In genomic region chr8:106044151-106044550, GRCm38 (mm10) we compare ENCODE assay signal across 15 mouse cellular contexts. TPM values are rescaled to one million over a fixed set of nuclear protein-coding genes. Genes with fewer than 3 reads are reported as not detected.
DNase-seq lines count a peak whose midpoint lies in the region; ATAC-seq and TF ChIP-seq lines count a peak whose summit lies in the region.
"Had no signal": no experiment of that assay in that cellular context is flagged by ENCODE, and none has a peak within 500 bp of the region (broad histone marks: within the 10 kb centered on the region; RNA-seq: fewer than 3 reads in every experiment).

No protein-coding gene starts in this region.

- peak; percentile 54 for DNase-seq in kidney, postnatal 0 days (ENCODE audit: low spot score)
- no peak for DNase-seq in kidney, adult 11 months
- DNase-seq in CH12.LX (ENCODE audit: extremely low read depth), result no peak
- no peak for DNase-seq in embryonic facial prominence, embryonic 11.5 days (ENCODE audit: low spot score)
- peak; percentile 33 for DNase-seq in heart, postnatal 25 days (ENCODE audit: low spot score)
- no peak for DNase-seq in right cerebral cortex, adult 18-20 months
- DNase-seq in layer of hippocampus, postnatal 36 days, result no peak
- DNase-seq: cerebellum, adult 9-10 months; lung, embryonic 14.5 days had no signal

- no peak for TF ChIP-seq POLR2A in CH12.LX (IDR thresholded peaks at IDR 0.05; ENCODE audit: low read depth, low read length)

- no peak overlapping the region for H3K27ac ChIP-seq in kidney, postnatal 0 days
- H3K27ac ChIP-seq in CH12.LX (ENCODE audit: insufficient read depth, low read depth), result peak overlapping the region; percentile 11; the same call in 1 of the 2 replicates
- no peak overlapping the region for H3K27ac ChIP-seq in embryonic facial prominence, embryonic 11.5 days (replicated peaks; ENCODE audit: low read depth, low read length)
- H3K27ac ChIP-seq: hindbrain, embryonic 12.5 days; neural tube, embryonic 12.5 days had no signal

- H3K36me3 ChIP-seq in kidney, postnatal 0 days (ENCODE audit: insufficient read depth, low read length), result no peaks in the 10 kb centered on the region
- H3K36me3 ChIP-seq in CH12.LX (replicated peaks in 1 of 2; ENCODE audit: control insufficient read depth in 1 of 2, insufficient read depth in 1 of 2, low read length in 1 of 2), result peaks cover 33 to 70% of the 10 kb centered on the region in 2 experiments
- H3K36me3 ChIP-seq in embryonic facial prominence, embryonic 11.5 days (replicated peaks; ENCODE audit: control insufficient read depth, insufficient read depth, low read depth, low read length), result no peaks in the 10 kb centered on the region

- H3K9me3 ChIP-seq in kidney, postnatal 0 days (replicated peaks; ENCODE audit: low read length), result no peaks in the 10 kb centered on the region
- no peaks in the 10 kb centered on the region for H3K9me3 ChIP-seq in CH12.LX (replicated peaks; ENCODE audit: low read length)
- H3K9me3 ChIP-seq in embryonic facial prominence, embryonic 11.5 days (replicated peaks; ENCODE audit: control insufficient read depth, low read length), result no peaks in the 10 kb centered on the region
- H3K9me3 ChIP-seq: hindbrain, embryonic 12.5 days; neural tube, embryonic 12.5 days had no signal

- no peak for TF ChIP-seq CTCF in kidney, postnatal 0 days (IDR thresholded peaks at IDR 0.05; ENCODE audit: low read depth)
- TF ChIP-seq CTCF in CH12.LX (conservative IDR thresholded peaks at IDR 0.05 in 1 of 2, IDR thresholded peaks at IDR 0.05 in 1 of 2; ENCODE audit: low read depth in 2 of 2, low read length in 2 of 2), result no peak

- H3K79me2 ChIP-seq in CH12.LX (replicated peaks; ENCODE audit: control insufficient read depth, extremely low read depth, insufficient read depth, poor library complexity, severe bottlenecking), result 0 out of 2 replicates have a peak, but pooled peaks cover under 1% of the 10 kb centered on the region

- in situ Hi-C loops in CH12.LX (cut with MboI; ENCODE audit: low pct_ligation_motif_present, low pct_unique_long_range_greater_than_20kb, low sequenced_read_pairs), result loop anchor here (25.0 kb wide), 1 partner anchor 332 kb away; the partner anchor contains the start of genes 4933405L10Rik, Acd, Enkd1 and Pard6a

- no peaks in the 10 kb centered on the region for H3K4me1 ChIP-seq in kidney, postnatal 0 days (replicated peaks; ENCODE audit: insufficient read depth, low read length)
- H3K4me1 ChIP-seq in CH12.LX (ENCODE audit: control insufficient read depth in 1 of 2, insufficient read depth in 2 of 2), result peaks cover 26 to 80% of the 10 kb centered on the region in 2 experiments
- no peaks in the 10 kb centered on the region for H3K4me1 ChIP-seq in embryonic facial prominence, embryonic 11.5 days (ENCODE audit: control insufficient read depth, insufficient read depth, low read length)

- dilution Hi-C loops in CH12.LX (cut with MboI; ENCODE audit: extremely low pct_ligation_motif_present, extremely low pct_unique_long_range_greater_than_20kb, low sequenced_read_pairs), result no loop called here

- H3K9ac ChIP-seq in kidney, postnatal 0 days (ENCODE audit: low read depth, low read length), result no peak overlapping the region
- H3K9ac ChIP-seq in CH12.LX (ENCODE audit: insufficient read depth, low read depth), result no peak overlapping the region
- no peak overlapping the region for H3K9ac ChIP-seq in embryonic facial prominence, embryonic 11.5 days (replicated peaks; ENCODE audit: low read length)
- H3K9ac ChIP-seq: hindbrain, embryonic 12.5 days; lung, embryonic 14.5 days; neural tube, embryonic 12.5 days had no signal

- no peak overlapping the region for H3K4me2 ChIP-seq in kidney, postnatal 0 days (ENCODE audit: low read length)
- H3K4me2 ChIP-seq in CH12.LX (ENCODE audit: insufficient read depth, low read depth, poor library complexity, severe bottlenecking), result no peak overlapping the region
- H3K4me2 ChIP-seq in embryonic facial prominence, embryonic 11.5 days (ENCODE audit: low read depth, low read length), result no peak overlapping the region
- H3K4me2 ChIP-seq: hindbrain, embryonic 12.5 days; lung, embryonic 14.5 days; neural tube, embryonic 12.5 days had no signal

- intact Hi-C loops in heart, postnatal 25 days (cut with DNase I), result no loop called here

- 33% methylated on average over 3 of the region's 3 CpGs for WGBS in kidney, postnatal 0 days
- WGBS in embryonic facial prominence, embryonic 11.5 days, result 82% methylated on average over 3 of the region's 3 CpGs

- ATAC-seq in kidney, postnatal 0 days (replicated peaks; ENCODE audit: low FRiP score, low read depth), result peak; percentile 63
- ATAC-seq in embryonic facial prominence, embryonic 11.5 days (replicated peaks; ENCODE audit: insufficient number of reproducible peaks, low FRiP score, low TSS enrichment, low read depth), result 0 out of 2 replicates have a peak, but pooled peaks have one; percentile 70
- no peak for ATAC-seq in megakaryocyte progenitor cell, adult 5-6 weeks (replicated peaks; ENCODE audit: poor library complexity)
- ATAC-seq: forebrain, embryonic 14.5 days had no signal

- TF ChIP-seq EP300 in CH12.LX (IDR thresholded peaks at IDR 0.05; ENCODE audit: low read length), result no peak

- no peak overlapping the region for H3K4me3 ChIP-seq in kidney, postnatal 0 days (replicated peaks; ENCODE audit: low read depth, low read length)
- no peak overlapping the region for H3K4me3 ChIP-seq in CH12.LX (replicated peaks in 1 of 3; ENCODE audit: low read depth in 2 of 3, low read length in 2 of 3, poor library complexity in 1 of 3)
- H3K4me3 ChIP-seq in embryonic facial prominence, embryonic 11.5 days (ENCODE audit: low read depth, low read length), result no peak overlapping the region
- H3K4me3 ChIP-seq: hindbrain, embryonic 12.5 days; neural tube, embryonic 12.5 days had no signal

- no peak for TF ChIP-seq RAD21 in CH12.LX (IDR thresholded peaks at IDR 0.05; ENCODE audit: low read depth, low read length)

- H3K27me3 ChIP-seq in kidney, postnatal 0 days (ENCODE audit: insufficient read depth, low read length), result no peaks in the 10 kb centered on the region
- H3K27me3 ChIP-seq in CH12.LX (replicated peaks), result no peaks in the 10 kb centered on the region
- H3K27me3 ChIP-seq in embryonic facial prominence, embryonic 11.5 days (ENCODE audit: control insufficient read depth, insufficient read depth, low read length), result no peaks in the 10 kb centered on the region
- H3K27me3 ChIP-seq: hindbrain, embryonic 12.5 days; neural tube, embryonic 12.5 days had no signal

TF ChIP-seq in CH12.LX, 34 proteins besides CTCF, POLR2A, EP300 and RAD21 (continues in another document):
- TF ChIP-seq BHLHE40 (IDR thresholded peaks at IDR 0.05; ENCODE audit: low read depth, low read length) (peak; percentile 44), MXI1 (IDR thresholded peaks at IDR 0.05; ENCODE audit: low read depth, low read length) (no peak), TCF12 (IDR thresholded peaks at IDR 0.05; ENCODE audit: low read depth, low read length) (no peak), UBTF (IDR thresholded peaks at IDR 0.05; ENCODE audit: low read depth, low read length) (no peak), PAX5 (IDR thresholded peaks at IDR 0.05; ENCODE audit: low read length) (no peak), USF2 (conservative IDR thresholded peaks at IDR 0.05; ENCODE audit: low read depth, low read length) (no peak), CHD2 (IDR thresholded peaks at IDR 0.05; ENCODE audit: low read length) (no peak), ZMIZ1 (IDR thresholded peaks at IDR 0.05; ENCODE audit: low read depth, low read length) (no peak), CHD1 (IDR thresholded peaks at IDR 0.05; ENCODE audit: low read depth, low read length) (no peak)

RNA-seq across cellular contexts. Expression of gene Nfatc3, which starts 14.5 kb away (rescaled TPM):
- 3.8 and 3.9 TPM in 2 replicates for polyA plus RNA-seq in kidney, postnatal 0 days (2015; fragmentation: Nextera tagmentation; extraction: Ambion mirVana)
- 25.5 and 29.0 TPM in 2 replicates for total RNA-seq in CH12.LX (2012; rRNA removed)
- 32.9 and 37.8 TPM in 2 replicates for total RNA-seq in CH12.LX (2014; rRNA removed)
- 73.5 and 96.3 TPM in 2 replicates for polyA plus RNA-seq in CH12.LX (2012; ENCODE audit: insufficient read length, low read depth)
- 5.1 and 5.4 TPM in 2 replicates for polyA plus RNA-seq in embryonic facial prominence, embryonic 11.5 days (2014; fragmentation: Nextera tagmentation; extraction: Ambion mirVana)
- total RNA-seq in heart, postnatal 25 days (2021), result 10 to 100 TPM; 19.3 to 21.7 TPM
- 112 and 126 TPM in 2 replicates for total RNA-seq in megakaryocyte progenitor cell, adult 5-6 weeks (2015)
- total RNA-seq in megakaryocyte progenitor cell, adult 5-6 weeks (2017), result 25.2 and 32.7 TPM in 2 replicates
- total RNA-seq in layer of hippocampus, postnatal 36 days (2021), result 10 to 100 TPM; 11.1 to 11.9 TPM

RNA-seq across cellular contexts. Expression of gene Ddx28, which starts 32.5 kb away (rescaled TPM):
- 16.1 and 16.9 TPM in 2 replicates for polyA plus RNA-seq in kidney, postnatal 0 days (2015; fragmentation: Nextera tagmentation; extraction: Ambion mirVana)
- total RNA-seq in CH12.LX (2012; rRNA removed), result 19.8 and 23.3 TPM in 2 replicates
- total RNA-seq in CH12.LX (2014; rRNA removed), result 21.6 and 21.8 TPM in 2 replicates
- polyA plus RNA-seq in CH12.LX (2012; ENCODE audit: insufficient read length, low read depth), result 15.5 and 16.3 TPM in 2 replicates
- polyA plus RNA-seq in embryonic facial prominence, embryonic 11.5 days (2014; fragmentation: Nextera tagmentation; extraction: Ambion mirVana), result 18.7 and 20.5 TPM in 2 replicates
- total RNA-seq in heart, postnatal 25 days (2021), result 10 to 100 TPM; 10.1 to 10.3 TPM
- total RNA-seq in megakaryocyte progenitor cell, adult 5-6 weeks (2015), result 8.6 and 12.0 TPM in 2 replicates
- 18.2 and 20.8 TPM in 2 replicates for total RNA-seq in megakaryocyte progenitor cell, adult 5-6 weeks (2017)
- total RNA-seq in layer of hippocampus, postnatal 36 days (2021), result 10 to 100 TPM; 11.5 to 14.6 TPM

RNA-seq across cellular contexts. Expression of gene Dpep2nb, which starts 38.4 kb away (rescaled TPM):
- polyA plus RNA-seq in kidney, postnatal 0 days (2015; fragmentation: Nextera tagmentation; extraction: Ambion mirVana), result not detected in 2 replicates
- not detected in 2 replicates for total RNA-seq in CH12.LX (2012; rRNA removed)
- not detected in 2 replicates for total RNA-seq in CH12.LX (2014; rRNA removed)
- not detected in 2 replicates for polyA plus RNA-seq in CH12.LX (2012; ENCODE audit: insufficient read length, low read depth)
- polyA plus RNA-seq in embryonic facial prominence, embryonic 11.5 days (2014; fragmentation: Nextera tagmentation; extraction: Ambion mirVana), result not detected in 2 replicates
- total RNA-seq in heart, postnatal 25 days (2021), result not detected
- total RNA-seq in megakaryocyte progenitor cell, adult 5-6 weeks (2015), result not detected in 2 replicates
- not detected in 2 replicates for total RNA-seq in megakaryocyte progenitor cell, adult 5-6 weeks (2017)
- total RNA-seq in layer of hippocampus, postnatal 36 days (2021), result under 1 TPM in 1 of 2 experiments, not detected in 1; 0.32 TPM
- total RNA-seq: adrenal gland, adult 18-20 months; layer of hippocampus, postnatal 25 days had no signal
- polyA plus RNA-seq: forebrain, embryonic 14.5 days; hindbrain, embryonic 12.5 days; lung, embryonic 14.5 days; neural tube, embryonic 12.5 days had no signal

RNA-seq across cellular contexts. Expression of gene Dus2, which starts 53.0 kb away (rescaled TPM):
- 11.7 and 15.5 TPM in 2 replicates for polyA plus RNA-seq in kidney, postnatal 0 days (2015; fragmentation: Nextera tagmentation; extraction: Ambion mirVana)
- total RNA-seq in CH12.LX (2012; rRNA removed) (20.9 and 23.2 TPM in 2 replicates), CH12.LX (2014; rRNA removed) (20.7 and 23.6 TPM in 2 replicates)
- polyA plus RNA-seq in CH12.LX (2012; ENCODE audit: insufficient read length, low read depth), result 27.2 and 27.7 TPM in 2 replicates
- 17.0 and 17.7 TPM in 2 replicates for polyA plus RNA-seq in embryonic facial prominence, embryonic 11.5 days (2014; fragmentation: Nextera tagmentation; extraction: Ambion mirVana)
- total RNA-seq in heart, postnatal 25 days (2021), result 1 to 10 TPM; 8.8 to 8.9 TPM
- 7.9 and 12.0 TPM in 2 replicates for total RNA-seq in megakaryocyte progenitor cell, adult 5-6 weeks (2015)
- 10.8 and 20.3 TPM in 2 replicates for total RNA-seq in megakaryocyte progenitor cell, adult 5-6 weeks (2017)
- total RNA-seq in layer of hippocampus, postnatal 36 days (2021), result 10 to 100 TPM; 18.9 to 22.6 TPM

Comparison
In these comparisons a context has a peak if more than half of its experiments do, and no peak if none do; other contexts are left out.
1. DNase-seq: peak in kidney, postnatal 0 days (single experiment) and heart, postnatal 25 days (single experiment); none in kidney, adult 11 months (single experiment), CH12.LX (single experiment), embryonic facial prominence, embryonic 11.5 days (single experiment), right cerebral cortex, adult 18-20 months (single experiment) and layer of hippocampus, postnatal 36 days (0 of 2).